Mouse (Mus musculus) ES-Bruce4 (cell line): ENCODE data around the gene Rcc1.

Source experiments
- CTCF ChIP-seq: IDR thresholded peaks from one replicate; pipeline ENCODE4 v1.8.1; 2011; ENCODE audit warnings: low read depth, low read length
- POLR2A ChIP-seq: IDR thresholded peaks from one replicate; pipeline ENCODE4 v1.8.1; 2011; ENCODE audit warnings: low read length; ENCODE audit not compliant: insufficient read depth

- TF ChIP-seq CTCF (no peak), POLR2A (no peak)
Observed at GRCm38 (mm10) chr4:132329835-132330354, 23.5 kb downstream of the Rcc1 start.
